Mouse (Mus musculus) neutrophil, adult 59 days (primary cell): ENCODE results near the gene Nmnat1. TPM values are rescaled to one million over a fixed set of nuclear protein-coding genes. Genes with fewer than 3 reads are reported as not detected.

Experiments used
- total RNA-seq, 2 experiments: library from RNA; stranded (reverse); gene quantifications; 1 replicate in 1 of 2; 2 replicates in 1 of 2; pipeline ENCODE4 v1.2.4; 2023

Gene Nmnat1
- total RNA-seq: 1 to 10 TPM; 2.4 to 2.5 TPM

GRCm38 (mm10) chr4:149485053-149485824 is at the start of gene Nmnat1, which contains the start of gene Lzic:
Nmnat1 (minus strand) TSS chr4:149485202.
Lzic (plus strand) TSS chr4:149485229.

GRCm38 (mm10) chr4:149517868-149518340 is 32.9 kb upstream of the Nmnat1 start, which contains the start of gene Ctnnbip1:
Ctnnbip1 (plus strand) TSS chr4:149518236.

GRCm38 (mm10) chr4:149477078-149477477 is 7.9 kb downstream of the Nmnat1 start, which contains the start of gene Tmem274:
Tmem274 (plus strand) TSS chr4:149477378.

GRCm38 (mm10) chr4:149454879-149455278 is 30.1 kb downstream of the Nmnat1 start, which contains the start of gene Rbp7:
Rbp7 (minus strand) TSS chr4:149454978.

GRCm38 (mm10) chr4:149426325-149427199 is 58.4 kb downstream of the Nmnat1 start, which contains the start of gene Ube4b:
Ube4b (minus strand) TSS chr4:149426749.

Other genes starting within 250 kb of the Nmnat1 start
- gene Kif1b, start 177.5 kb downstream of the Nmnat1 start, total RNA-seq: 10 to 100 TPM; 59.8 to 61.1 TPM
- 10 to 100 TPM; 45.8 to 54.5 TPM for gene Ube4b, start 58.5 kb downstream of the Nmnat1 start, total RNA-seq
- not detected for gene Rbp7, start 30.2 kb downstream of the Nmnat1 start, total RNA-seq
- gene Tmem274, start 7.8 kb downstream of the Nmnat1 start, total RNA-seq: not detected
- 10 to 100 TPM; 21.4 to 22.4 TPM for gene Lzic, start within 50 bp of the Nmnat1 start, total RNA-seq
- 10 to 100 TPM in 1 of 2 experiments, 1 to 10 TPM in 1; 9.4 to 11.1 TPM for gene Ctnnbip1, start 33.0 kb upstream of the Nmnat1 start, total RNA-seq
- gene Clstn1, start 101.3 kb upstream of the Nmnat1 start, total RNA-seq: 1 to 10 TPM; 1.3 to 1.9 TPM
- 100 to 1,000 TPM; 193 TPM for gene Pik3cd, start 217.4 kb upstream of the Nmnat1 start, total RNA-seq